Mouse (Mus musculus) brain, embryonic 18.5 days (tissue): ENCODE data around the gene Smg6.
"Not testable (repeated sequence)": the region's sequence is repeated elsewhere in the genome, so short reads cannot be mapped to it uniquely, and the experiment has no call there.

Experiments
- DNase-seq: peaks from one replicate; pipeline ENCODE4 v3.0.0-alpha.2; 2012; ENCODE audit warnings: low read depth, low spot score

The Smg6 gene

GRCm38 (mm10) chr11:74994856-74995255 is 69.2 kb downstream of the Smg6 start:
- DNase-seq = no peak

DNA sequence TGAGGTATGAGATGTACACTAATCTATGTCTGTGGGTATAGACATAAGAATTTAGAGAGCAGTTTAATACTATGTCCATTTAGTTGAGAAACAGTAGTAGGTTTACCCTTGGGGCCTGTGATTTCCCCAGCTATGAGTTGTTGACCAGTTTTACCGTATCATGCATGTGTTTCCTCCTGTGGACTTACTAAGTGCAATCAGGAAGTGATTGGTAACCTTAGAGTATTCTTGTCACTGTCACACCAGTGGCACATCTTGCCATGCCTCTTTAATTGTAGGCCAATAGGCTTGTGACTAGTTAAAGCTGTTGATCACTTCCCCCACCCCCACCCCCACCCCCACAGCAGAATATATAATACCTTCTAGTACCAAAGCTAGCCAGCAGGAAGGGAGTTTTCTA is 70.9 kb downstream of the Smg6 start:
- no peak for DNase-seq

- no peak for DNase-seq
These were observed 75.4 kb downstream of the Smg6 start for GRCm38 (mm10) chr11:75000869-75001653.

- no peak for DNase-seq
These were observed 82.6 kb downstream of the Smg6 start for GRCm38 (mm10) chr11:75008270-75008669.

DNA sequence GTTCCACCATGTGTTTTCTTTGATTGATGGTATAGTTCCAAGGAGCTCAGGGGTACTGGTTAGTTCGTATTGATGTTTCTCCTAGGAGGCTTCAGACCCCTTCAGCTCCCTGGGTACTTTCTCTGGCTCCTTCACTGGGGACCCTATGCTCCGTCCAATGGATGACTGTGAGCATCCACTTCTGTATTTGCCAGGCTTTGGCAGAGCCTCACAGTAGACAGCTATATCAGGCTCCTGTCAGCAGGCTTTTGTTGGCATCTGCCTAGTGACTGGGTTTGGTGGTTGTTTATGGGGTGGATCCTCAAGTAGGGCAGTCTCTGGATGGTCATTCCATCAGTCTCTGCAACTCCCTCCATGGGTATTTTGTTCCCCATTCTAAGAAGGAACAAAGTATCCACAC is 83.9 kb downstream of the Smg6 start:
- DNase-seq = not testable (repeated sequence)

DNA sequence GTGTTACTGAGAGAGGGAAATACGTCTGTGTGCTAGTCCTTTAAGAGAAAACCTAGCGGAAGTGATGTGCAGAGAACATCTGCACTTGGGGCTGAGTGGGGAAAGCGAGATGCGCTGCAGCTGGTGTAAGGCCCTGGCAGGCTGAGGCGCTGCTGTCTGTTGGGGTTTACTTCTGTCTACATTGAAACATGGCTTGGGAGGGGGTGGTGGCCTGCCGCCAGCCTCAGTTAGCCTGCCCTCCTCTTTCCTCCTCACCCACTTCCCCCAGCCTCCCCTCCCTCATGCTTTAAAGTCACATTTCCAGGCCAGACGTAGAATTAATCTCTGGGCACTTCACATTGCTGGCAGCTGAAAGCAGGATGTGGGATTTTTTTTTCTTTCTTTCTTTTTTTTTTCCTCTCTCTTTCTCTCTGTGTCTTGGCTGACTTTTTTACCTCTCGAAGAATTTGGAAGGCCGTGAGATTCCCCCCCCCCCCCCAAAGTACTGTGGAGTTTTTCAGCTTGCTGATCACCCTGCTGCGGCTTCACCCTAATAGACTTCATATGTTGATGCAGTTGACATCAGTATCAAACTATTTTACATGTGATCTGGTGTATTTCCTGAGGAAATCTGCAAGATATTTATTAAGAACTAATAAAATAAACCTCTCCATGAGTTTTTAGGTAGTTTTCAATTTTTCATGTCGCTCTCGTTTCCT is 87.5 kb downstream of the Smg6 start:
- DNase-seq = peak; percentile 10

DNA sequence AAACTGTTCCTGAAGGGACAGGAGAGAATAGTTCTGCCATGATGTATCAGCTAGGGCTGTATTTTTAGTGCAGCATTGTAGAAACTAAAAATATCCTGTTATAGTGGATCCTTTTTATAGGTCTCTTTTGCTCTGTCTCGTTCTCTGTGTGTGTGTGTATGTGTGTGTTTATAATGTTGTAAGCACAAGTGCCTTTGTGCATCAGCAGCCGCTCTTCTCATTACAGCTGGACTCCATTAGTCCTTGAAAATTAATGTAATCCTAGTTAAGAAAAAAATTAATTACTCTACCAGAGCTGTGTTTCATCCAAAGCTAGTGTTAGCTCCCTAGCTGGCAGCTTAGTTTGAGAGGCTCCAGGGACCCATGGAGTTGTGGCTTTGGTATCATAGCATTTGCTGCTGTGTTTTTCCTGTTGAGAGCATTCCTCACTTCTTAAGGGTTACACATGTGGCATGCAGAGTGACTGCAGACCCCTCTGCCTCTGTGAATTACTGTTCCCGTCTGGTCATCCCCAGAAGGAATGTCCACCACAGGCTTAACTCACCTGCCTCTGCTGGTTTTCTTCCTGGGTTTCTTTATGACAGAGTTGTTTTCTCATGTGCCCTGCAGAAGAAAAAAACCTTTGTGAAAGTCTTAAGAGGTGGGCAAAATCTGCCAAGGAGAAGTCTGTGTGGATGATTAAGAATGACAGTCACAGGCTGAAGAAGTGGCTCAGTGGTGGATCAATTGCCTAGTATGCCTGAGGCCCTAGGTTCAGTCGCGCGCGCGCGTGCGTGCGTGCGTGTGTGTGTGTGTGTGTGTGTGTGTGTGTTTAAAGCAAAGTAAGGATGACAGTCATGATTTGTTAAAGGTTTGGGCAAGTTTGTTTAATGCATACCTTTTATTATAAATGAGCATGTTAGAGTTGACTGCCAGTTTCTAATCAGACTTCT is 88.4 kb downstream of the Smg6 start:
- DNase-seq = no peak

- no peak for DNase-seq
These were observed 89.2 kb downstream of the Smg6 start for GRCm38 (mm10) chr11:75014816-75015215.

- no peak for DNase-seq
These were observed 89.8 kb downstream of the Smg6 start for GRCm38 (mm10) chr11:75015453-75015871.

DNA sequence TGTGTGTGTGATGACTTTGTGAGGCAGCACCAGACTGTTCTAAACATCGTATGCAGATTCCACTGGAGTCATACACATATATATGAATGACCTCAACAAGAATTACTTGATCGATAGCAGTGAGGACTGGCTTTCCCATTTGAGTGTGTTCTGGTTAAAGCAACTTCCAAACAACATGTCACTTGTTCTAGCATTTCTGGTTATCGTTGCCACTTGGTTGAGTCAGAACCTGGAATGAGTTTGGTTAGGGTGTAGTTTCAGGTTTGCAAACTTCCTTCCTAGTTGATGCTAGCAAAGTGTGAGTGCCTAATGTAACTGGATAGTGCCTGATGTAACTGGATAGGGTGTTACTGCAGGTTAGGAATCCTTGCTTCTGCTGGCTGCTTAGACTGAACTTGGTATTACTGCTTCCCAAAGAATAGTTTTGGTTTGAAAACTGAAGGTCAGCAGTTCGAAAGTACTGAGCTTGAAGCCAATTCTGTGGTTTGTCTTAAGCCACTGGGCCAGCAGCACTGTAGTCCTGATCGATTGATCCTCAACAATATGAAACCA is 90.8 kb downstream of the Smg6 start:
- no peak for DNase-seq

- no peak for DNase-seq
These were observed 92.2 kb downstream of the Smg6 start for GRCm38 (mm10) chr11:75017831-75018230.

DNA sequence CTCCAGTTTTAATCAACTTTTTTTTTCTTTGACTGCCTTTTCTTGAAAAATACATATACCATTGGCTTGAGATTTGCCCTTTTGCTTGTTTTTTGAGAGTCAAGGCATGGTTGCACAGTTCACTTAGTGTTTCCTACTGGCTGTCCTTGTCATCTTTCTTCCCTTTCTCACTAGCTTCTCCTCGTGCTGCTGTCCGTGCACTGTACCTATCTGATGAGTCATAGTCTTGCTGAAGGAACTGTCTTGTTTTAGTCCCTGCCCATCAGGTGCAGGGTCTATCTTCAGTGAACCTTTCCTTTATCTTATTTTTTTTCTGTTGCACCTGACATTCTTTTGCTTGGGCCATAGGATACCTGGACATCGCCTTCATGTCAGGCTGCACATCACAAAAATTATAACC is 101.4 kb downstream of the Smg6 start:
- DNase-seq = no peak

DNA sequence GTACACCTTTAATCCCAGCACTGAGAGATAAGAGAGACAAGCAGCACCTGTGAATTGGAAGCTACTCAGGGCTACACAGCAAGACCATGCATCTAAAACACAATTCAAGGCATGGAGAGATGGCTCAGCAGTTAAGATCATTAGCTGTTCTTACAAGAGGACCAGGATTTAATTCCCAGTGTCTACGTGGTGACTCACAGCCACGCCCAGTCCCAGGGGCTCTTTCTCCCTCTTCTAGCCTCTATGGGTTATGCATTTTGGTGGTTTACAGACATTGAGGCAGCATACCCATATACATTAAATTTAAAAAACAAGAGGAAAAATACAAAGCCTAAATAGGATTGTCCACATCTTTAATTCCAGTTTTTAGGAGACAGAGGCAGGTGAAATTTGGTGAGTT is 102.0 kb downstream of the Smg6 start:
- no peak for DNase-seq

- DNase-seq = no peak
These were observed 105.6 kb downstream of the Smg6 start for GRCm38 (mm10) chr11:75031251-75031650.

DNA sequence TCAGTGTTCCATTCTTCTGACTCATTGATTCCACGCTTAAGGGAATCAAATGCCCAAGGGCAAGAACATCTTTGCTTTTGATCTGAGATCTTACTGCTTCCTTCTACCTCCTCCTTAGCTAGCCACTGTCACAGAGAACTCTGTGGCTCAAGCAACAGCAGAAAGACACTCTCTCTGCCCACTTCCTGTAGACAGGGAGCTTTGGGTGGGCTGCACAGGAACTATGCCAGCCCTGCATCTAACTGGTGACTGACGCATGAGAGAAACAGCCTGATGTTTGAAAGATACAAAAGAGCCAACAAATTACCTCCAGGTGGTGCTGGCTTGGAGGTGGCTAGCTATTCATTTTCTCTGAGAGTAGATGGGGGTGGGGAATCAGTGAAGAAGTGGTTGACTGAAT is 107.3 kb downstream of the Smg6 start:
- DNase-seq = no peak

GRCm38 (mm10) chr11:75033581-75034067 is 108.0 kb downstream of the Smg6 start:
- no peak for DNase-seq

GRCm38 (mm10) chr11:75034104-75034503 is 108.5 kb downstream of the Smg6 start:
- DNase-seq = no peak

GRCm38 (mm10) chr11:75044333-75044732 is 118.7 kb downstream of the Smg6 start:
- no peak for DNase-seq

- DNase-seq = no peak
These were observed 120.2 kb downstream of the Smg6 start for GRCm38 (mm10) chr11:75045822-75046221.

DNA sequence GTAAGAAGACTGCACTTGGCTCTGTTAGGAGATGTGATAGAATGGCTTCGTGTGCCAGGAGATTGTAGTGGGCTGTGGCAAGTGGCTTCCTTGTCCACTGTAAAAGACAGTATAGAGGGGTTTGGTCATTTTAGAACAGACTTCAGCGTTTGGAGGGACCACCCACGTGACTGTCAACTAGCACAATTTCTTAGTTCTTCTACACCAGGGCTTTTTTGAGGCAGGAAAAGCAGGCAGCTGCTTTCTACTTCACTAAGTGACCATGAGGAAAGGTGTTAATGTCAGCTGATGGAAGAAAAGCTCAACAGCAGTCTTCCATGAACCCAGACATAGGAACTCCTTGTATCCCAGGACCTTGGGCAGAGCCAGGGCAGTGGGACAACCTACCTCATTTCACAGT is 121.0 kb downstream of the Smg6 start:
- no peak for DNase-seq

GRCm38 (mm10) chr11:75047066-75047465 is 121.4 kb downstream of the Smg6 start:
- DNase-seq = peak; percentile 26
